Mouse (Mus musculus) ES-Bruce4 (cell line): Measurements from ENCODE around the gene Chst15.

Experiments used
- CTCF ChIP-seq: IDR thresholded peaks from one replicate; pipeline ENCODE4 v1.8.1; 2011; ENCODE audit warnings: low read depth, low read length
- POLR2A ChIP-seq: IDR thresholded peaks from one replicate; pipeline ENCODE4 v1.8.1; 2011; ENCODE audit warnings: low read length; ENCODE audit not compliant: insufficient read depth

DNA sequence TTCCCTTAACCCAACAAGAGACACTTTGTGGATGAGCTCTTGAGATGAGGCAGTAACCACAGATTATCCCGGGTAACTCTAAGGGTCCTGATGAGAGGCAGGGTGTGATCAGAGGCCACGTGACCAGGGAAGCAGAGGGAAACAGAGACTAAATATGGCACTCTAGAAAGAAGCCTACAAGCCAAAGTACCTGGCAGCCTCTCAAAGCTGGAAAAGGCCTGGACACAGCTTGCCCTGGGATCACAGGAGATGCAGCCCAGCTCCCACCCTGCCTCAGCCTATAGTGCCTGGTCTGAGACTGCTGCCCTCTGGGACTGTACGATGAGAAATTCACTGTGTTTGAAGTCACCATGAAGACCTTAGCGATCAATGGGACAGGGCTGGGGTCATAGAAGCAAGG, 83.3 kb downstream of the Chst15 start:
- TF ChIP-seq POLR2A (no peak), CTCF (no peak)
